Mouse (Mus musculus) cerebellum, adult 18-20 months (tissue): ENCODE results near the gene Ppp1cb.

Source experiments
- DNase-seq, 2 experiments: peaks; one replicate each; pipeline ENCODE4 v3.0.0; 2021

Ppp1cb gene

GRCm38 (mm10) chr5:32445287-32445921 is 13.2 kb upstream of the Ppp1cb start:
- no peak for DNase-seq

GRCm38 (mm10) chr5:32446394-32446793 is 12.2 kb upstream of the Ppp1cb start:
- DNase-seq, result peak; percentile 60 to 71

DNA sequence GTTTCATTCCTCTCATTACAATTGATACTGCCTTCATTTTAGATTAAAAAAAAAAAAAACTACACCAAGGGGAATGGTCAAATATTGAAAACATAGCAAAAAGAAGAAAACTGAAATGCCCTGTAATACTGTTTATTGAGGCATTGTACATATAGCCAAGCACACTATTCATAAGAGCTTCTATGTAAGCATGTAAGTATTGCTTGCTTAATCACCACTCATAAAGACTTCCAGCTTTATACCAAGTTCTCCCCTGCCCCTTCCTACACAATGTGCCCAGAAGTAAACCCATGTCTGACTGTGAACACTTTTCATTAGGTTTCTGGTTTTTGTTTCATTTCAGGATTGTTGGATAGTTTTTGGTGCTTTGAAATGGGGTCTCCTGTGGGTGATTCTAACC is 11.8 kb upstream of the Ppp1cb start:
- DNase-seq, result no peak

DNA sequence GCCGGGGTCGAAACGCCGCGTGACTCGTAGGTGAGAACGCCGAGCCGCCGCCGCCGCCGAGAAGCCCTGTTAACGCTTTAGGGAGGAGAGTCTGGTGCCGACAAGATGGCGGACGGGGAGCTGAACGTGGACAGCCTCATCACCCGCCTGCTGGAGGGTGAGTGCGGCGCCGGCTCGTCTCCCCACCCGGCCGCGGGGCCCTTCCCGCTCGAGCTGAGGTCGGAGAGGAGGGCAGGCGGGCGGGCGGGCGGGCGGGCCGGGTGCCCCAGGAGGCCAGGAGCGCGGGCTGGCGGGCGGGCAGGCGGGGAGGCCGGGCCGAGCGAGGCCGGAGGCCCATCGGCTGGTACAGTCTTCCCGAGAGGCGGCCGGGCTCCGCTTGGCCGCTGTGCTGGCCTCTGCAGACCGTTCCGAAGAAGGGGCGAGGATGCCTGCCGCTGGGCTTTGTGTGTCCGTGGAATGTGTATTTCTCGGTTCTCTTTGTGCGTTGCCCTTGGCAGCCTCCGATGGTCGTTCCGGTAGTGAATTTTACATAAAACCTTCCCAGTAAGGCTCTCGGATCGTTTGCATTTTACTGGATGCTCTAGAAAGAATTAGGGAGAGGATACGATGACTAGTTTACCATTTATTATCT is 723 bp downstream of the Ppp1cb start:
- DNase-seq, result peak; percentile 74 to 79

DNA sequence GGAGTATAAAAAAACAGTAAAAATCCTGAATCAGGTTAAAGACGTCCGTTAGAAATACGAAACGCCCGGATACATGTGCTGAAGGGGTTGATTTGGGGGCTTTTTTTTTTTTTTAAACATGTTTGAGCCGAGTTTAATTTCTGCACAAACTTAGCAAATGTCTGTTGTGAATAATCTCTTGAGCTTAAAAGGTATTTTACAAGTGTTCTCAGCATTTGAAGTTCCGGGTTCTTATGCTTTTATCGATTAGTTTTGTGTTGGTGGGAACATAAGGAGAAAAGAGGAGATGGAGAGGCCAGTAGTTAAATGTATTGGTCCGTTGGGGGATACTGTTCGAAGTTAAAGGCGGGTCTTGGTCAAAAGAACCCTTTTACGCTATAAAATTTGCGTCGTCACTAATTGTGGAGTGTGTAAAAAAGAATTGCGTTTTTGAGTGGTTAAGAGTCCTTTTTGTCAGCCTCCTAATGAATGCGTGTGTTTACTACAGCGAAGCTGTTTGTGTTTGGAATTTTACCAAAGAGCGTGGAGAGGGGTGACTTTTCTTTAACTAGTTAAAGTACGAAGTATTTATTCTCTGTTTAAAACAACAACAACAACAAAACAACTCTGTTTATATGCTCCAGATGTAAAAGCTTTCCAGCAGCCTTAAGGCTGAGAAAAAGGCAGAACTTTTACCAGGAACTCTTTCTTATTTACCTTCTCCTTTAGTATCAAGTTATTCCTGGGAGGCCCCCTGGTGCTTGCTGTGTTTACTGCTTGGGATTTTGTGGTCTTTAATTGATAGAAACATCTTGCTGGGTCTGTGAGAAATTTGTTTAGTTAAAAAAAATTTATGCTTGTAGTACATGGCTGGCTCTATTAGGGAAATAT is 1.5 kb downstream of the Ppp1cb start:
- DNase-seq, result peak in 1 of 2 experiments; percentile 28

DNA sequence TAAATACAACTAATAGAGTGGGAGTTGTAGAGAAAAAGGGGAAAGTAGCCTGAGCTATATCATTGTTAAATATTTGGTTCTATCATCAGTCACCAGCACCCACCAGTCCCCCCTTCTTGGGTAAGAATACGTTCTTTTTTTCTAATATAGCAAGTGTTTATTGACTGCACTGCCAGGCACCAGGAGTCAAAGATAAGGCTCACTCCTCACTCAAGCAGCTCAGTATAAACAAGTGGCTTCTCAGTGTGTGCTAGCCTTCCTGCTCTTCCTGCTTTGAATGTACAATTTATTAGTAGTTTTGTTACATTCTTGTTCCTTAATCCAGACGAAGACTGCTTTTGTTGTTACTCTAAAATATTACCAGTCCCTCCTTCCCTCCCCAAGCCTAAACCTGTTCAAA is 2.3 kb downstream of the Ppp1cb start:
- DNase-seq, result no peak

DNA sequence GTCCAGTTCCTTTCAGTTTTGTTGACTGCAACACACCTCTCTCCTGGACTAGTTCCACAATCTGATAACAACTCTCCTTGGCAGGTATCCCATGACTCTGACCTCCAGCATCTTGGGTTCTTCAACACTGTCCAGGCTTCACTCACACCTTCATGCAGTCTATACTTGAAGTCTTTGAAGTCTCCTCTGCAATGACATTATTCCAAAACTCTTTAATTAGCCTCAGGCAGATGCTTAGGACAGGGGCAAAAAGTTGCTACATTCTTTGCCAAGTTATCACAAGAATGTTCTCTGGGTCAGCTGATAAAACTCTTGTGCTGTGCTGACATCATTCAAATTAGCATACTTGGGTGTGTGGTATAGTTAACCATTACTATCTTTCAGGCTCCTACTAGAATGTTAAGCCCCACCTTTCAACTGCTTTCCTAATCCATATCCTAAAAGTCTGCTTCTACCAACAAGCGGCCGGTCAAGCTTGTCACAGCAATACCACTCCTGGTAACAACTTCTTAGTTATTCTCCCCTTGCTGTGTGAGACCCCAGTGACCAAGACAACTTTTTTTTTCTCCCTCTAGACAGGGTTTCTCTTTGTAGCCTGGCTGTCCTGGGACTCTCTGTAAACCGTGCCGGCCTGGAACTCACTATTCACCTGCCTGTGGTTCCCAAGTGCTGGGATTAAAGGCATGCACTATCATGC is 13.8 kb downstream of the Ppp1cb start:
- no peak for DNase-seq

DNA sequence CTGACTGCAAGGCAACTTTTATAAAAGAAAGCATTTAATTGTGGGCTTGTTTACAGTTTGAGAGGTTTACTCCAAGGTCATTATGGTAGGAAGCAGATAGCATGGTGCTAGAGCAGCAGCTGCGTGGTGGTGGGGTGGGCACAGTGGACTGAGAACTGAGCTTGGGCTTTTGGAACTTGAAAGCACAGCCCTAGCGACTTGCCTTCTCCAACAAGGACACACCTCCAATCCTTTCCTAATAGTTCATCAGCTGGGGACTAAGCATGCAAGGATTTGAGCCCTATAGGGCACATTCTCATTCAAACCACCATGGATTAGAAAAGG is 14.3 kb downstream of the Ppp1cb start:
- no peak for DNase-seq

GRCm38 (mm10) chr5:32476501-32476900 is 17.9 kb downstream of the Ppp1cb start:
- DNase-seq, result no peak

DNA sequence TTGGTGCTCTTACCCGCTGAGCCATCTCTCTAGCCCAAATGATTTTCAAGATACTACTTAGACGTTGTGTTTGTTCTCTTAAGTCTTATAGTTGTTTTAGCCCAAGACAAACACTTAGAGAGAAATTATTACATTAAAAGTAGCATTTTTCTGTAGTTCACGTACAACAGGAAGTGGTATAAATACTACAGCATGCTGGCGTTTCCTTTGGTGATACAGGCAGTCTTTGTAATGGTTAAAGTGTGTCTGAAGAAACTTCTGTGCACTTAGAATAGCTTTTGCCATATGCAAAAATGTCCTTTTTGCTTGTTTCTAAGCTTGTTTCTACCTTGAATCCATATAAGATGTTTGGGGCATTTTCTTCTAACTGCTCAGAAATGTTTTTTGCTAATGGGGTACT is 20.3 kb downstream of the Ppp1cb start:
- DNase-seq, result no peak

DNA sequence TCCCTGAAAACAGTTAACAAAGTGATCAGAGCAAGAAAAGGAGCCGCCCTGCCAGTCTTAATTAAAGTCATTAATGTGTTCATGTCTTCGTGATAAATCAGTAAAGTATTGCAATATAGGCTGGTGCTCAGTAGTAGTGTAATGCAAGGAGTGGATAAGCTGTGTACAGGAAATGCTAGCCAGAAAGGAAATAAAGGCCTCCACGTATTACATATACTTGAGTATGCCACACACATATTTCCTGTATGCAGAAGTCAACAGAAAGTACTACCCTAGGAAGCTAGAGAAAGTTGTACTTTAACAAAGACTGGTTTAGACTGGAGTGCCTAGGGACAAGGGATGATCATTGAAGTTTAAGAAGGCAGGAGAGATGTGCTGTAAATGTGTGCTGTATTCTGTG is 26.8 kb downstream of the Ppp1cb start:
- DNase-seq, result no peak

DNA sequence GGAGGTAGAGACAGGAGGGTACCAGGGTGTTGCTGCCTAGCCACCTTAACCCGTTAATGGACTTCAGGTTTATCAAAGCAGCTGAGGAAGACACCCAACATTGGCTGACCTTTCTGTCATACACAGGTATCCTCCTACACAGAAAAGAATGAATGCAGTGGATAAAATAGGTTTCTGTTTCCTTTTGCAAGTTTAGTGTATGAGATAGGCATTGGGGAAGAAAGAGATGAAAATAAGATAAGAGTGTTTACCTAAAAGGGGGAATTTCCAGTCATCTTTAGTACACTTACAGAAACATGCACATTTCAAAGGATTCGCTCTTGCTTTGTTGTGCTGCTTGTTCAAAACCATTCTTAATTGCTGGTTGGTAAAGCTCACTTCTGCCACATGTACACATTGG is 29.4 kb downstream of the Ppp1cb start:
- no peak for DNase-seq

DNA sequence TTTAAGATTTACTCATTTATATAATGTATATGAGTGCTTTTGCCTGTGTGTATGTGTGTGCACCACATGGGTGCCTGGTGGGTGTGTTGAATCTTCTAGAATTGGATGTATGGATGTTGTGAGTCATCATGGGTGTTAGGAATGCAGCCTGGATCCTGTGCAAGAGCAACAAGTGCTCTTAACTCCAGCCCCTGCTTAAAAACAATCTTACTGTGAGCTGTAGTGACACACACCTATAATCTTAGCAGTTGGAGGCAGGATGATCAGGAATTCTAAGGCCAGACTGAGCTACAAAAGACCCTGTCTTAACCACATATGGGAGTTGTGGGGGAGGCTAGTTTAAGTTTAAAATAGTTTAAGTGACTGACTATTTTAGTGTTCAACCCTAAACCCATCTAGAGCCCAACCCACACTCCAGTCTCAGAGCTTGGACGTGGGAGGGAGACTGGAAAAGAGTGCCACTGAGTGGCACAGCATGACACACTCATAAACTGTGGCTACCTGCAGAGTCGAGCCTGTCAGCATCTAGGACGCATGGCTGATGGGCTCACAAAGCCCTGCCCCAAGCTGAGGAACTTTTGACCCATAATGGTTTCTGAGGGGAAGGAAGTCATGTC is 35.5 kb downstream of the Ppp1cb start:
- no peak for DNase-seq

DNA sequence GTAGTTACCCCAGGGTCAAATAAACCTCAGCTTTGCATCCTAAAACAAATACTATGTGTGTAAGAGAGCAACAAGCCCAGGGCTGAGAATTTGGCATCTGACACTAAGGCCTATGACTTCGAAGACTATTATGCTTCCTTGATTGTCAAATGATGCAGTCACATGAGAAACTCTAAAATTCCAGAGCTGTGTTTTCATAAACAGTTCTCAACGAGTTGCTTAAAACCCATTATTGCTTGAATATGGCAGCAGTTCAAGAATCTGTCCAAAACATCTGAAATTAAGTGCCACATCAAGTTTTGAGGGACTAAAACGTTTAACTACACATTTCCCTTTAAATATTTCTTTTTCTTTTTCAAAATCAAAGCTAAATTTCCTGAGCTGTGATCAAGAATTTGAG is 50.1 kb downstream of the Ppp1cb start:
- DNase-seq, result no peak

DNA sequence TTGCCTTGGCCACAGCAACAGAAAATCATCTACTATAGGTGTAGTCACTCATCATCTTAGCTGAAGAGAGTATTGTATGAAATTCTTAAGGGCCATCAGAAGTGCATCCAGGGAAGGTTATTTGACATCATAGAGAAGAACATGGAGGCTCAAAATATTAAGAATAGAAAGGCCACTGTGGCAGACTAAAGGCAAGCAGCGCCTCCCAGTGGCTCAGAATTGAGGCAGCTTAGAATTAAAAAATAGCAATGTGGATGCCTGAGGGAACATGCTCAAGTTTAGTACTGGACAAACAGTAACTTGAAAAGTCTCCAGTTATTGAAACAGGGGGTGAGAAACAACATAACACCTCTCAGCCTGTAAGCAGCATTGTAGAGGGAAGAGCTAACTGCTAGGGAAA is 61.7 kb downstream of the Ppp1cb start:
- DNase-seq, result peak; percentile 52 to 66

DNA sequence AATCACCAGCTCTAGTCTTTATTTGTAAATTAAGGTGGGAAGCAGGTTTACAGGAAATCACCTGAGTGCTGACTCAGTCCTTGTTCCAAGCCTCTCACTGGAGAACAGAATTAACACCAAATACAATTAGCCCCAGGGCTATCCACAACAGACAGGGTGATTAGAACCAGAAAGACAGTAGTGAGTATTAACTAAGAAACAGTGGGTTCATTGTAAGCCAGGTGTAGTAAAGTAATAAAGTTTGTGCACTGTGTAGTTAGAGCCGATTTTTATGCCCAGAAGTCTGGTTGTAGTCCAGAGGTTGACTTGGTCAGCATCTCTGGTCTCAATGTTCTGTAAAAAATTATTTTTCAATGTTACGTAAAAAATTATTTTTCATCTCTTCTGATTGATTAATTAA is 90.8 kb downstream of the Ppp1cb start:
- DNase-seq, result no peak

- DNase-seq, result no peak
These were observed 106.1 kb downstream of the Ppp1cb start for GRCm38 (mm10) chr5:32564697-32565096.
